Mouse (Mus musculus) kidney, adult 8-10 months (tissue): Measurements from ENCODE around the gene Ifna5.
"Not testable (repeated sequence)": the region's sequence is repeated elsewhere in the genome, so short reads cannot be mapped to it uniquely, and the experiment has no call there.

ENCODE experiments used
- DNase-seq, 2 experiments: peaks; one replicate each; pipeline ENCODE4 v3.0.0; 2022

Ifna5 gene

GRCm38 (mm10) chr4:88835225-88835624 lies at the start of gene Ifna5:
Gene Ifna5, plus strand, starts transcription at chr4:88835525.
- not testable (repeated sequence) for DNase-seq

- DNase-seq, result peak; percentile 71 to 76
Observed at GRCm38 (mm10) chr4:88788402-88788801, 46.9 kb upstream of the Ifna5 start, which contains the start of gene Gm13277. Gene Gm13277, plus strand, starts transcription at chr4:88788632.

GRCm38 (mm10) chr4:88791250-88791649 lies 44.1 kb upstream of the Ifna5 start, which contains the start of gene Gm13278:
Gene Gm13278, plus strand, starts transcription at chr4:88791550.
- DNase-seq, result not testable (repeated sequence)

GRCm38 (mm10) chr4:88793936-88794675 lies 41.2 kb upstream of the Ifna5 start, which contains the start of gene Gm13275:
Gene Gm13275, plus strand, starts transcription at chr4:88794487.
- peak; percentile 67 to 74 for DNase-seq

DNA sequence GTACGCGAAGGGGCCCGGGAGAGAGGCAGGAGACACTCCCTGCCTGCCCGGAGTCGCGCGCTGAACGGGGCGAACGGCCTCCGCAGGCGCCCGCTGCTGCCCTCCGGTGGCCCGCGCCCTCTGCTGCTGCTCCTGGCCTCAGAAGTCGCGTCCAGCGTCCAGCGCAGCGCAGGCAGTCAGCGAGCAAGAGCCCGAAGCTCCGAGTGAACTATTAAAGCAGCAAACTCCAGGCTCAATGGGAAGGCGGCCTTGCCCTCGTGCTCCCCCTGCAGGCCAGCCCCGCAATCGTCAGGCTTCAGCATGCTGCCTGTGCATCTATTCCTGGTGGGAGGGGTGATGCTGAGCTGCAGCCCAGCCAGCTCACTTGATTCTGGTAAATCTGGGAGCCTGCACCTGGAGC lies 38.2 kb upstream of the Ifna5 start, which contains the start of gene Gm13279:
Gm13279 (plus strand) TSS at position 301 of the 400 bp plus-strand sequence.
- DNase-seq, result not testable (repeated sequence)

DNA sequence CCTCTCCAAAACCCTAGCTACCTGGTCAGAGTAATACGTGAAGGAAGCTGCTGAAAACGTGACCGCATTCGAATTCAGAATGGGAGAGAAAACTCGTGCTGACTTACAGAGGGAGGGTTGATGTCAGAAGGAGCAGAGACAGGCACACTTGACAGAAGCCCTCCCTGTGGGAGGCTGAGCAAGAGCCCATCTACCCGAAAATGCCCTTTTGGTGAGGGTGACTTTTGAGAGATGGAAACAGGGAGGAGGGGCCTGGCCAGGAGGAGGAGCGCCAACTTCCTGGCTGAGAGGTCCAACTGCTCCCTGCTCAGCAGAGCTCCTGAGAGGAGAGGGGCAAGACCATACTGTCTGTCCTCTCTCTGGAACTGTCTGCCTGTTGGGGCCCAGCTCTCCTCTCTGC lies 36.0 kb upstream of the Ifna5 start, which contains the start of gene Gm13285:
Gm13285 (plus strand) TSS at position 301 of the 400 bp plus-strand sequence.
- DNase-seq, result not testable (repeated sequence)

GRCm38 (mm10) chr4:88802954-88803353 lies 32.4 kb upstream of the Ifna5 start, which contains the start of gene Gm13287:
Gene Gm13287, plus strand, starts transcription at chr4:88803254.
- not testable (repeated sequence) for DNase-seq

- not testable (repeated sequence) for DNase-seq
Observed at GRCm38 (mm10) chr4:88805231-88805630, 30.1 kb upstream of the Ifna5 start, which contains the start of gene Gm13288. Gene Gm13288, plus strand, starts transcription at chr4:88805531.

GRCm38 (mm10) chr4:88805761-88806160 lies 29.6 kb upstream of the Ifna5 start:
- peak; percentile 23 to 33 for DNase-seq

DNA sequence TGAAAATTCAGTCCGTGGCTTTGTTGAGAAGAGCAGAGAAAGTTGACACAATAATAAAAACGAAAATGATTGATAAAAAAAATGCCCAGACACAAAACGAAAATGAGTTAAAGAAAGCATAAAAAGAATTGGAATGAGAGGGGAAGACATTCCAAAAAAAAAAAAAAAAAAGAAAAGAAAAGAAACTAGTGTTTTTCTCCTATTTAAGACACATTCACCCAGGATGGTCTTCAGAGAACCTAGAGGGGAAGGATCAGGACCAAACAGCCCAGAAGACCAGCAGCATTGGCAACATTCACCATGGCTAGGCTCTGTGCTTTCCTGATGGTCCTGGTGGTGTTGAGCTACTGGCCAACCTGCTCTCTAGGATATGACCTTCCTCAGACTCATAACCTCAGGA lies 19.4 kb upstream of the Ifna5 start, which contains the start of gene Ifna7:
Ifna7 (plus strand) TSS at position 301 of the 400 bp plus-strand sequence.
- DNase-seq, result no peak

- DNase-seq, result no peak
Observed at GRCm38 (mm10) chr4:88819659-88820058, 15.7 kb upstream of the Ifna5 start, which contains the start of gene Ifna11. Gene Ifna11, plus strand, starts transcription at chr4:88819959.

- peak in 1 of 2 experiments; percentile 7 for DNase-seq
Observed at GRCm38 (mm10) chr4:88822995-88823394, 12.3 kb upstream of the Ifna5 start.

DNA sequence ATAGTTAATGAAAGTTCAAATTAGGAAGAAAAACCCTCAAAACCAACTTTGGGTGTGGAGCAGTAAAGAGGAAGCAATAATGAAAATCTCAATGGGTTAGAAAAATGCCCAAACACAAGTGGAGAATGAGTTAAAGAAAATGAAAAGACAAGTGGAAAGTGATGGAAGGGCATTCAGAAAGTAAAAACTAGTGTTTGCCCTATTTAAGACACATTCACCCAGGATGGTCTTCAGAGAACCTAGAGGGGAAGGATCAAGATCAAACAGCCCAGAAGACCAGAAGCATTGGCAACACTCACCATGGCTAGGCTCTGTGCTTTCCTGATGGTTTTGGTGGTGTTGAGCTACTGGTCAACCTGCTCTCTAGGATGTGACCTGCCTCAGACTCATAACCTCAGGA lies 8.2 kb upstream of the Ifna5 start, which contains the start of gene Ifna6:
Ifna6 (plus strand) TSS at position 301 of the 400 bp plus-strand sequence.
- not testable (repeated sequence) for DNase-seq

DNA sequence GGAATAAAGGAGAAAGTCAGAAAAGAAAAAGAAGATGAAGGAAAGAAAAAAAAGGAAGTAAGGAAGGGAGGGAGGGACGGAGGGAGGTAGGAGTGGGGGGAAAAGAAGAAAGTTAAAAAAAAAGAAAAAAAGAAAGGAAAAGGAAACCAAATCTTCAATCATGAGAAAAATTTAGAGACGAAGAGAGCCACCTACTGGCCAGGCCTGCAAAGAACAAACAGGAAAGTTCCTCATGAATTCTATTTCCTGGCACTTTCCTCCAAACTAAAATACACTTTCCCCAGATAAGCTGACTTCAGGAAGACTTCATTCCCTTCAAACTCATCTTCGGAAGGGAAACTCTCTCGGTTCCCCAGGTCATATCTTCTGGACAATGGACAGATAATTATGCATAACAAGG lies 4.8 kb upstream of the Ifna5 start:
- DNase-seq, result peak in 1 of 2 experiments; percentile 22

DNA sequence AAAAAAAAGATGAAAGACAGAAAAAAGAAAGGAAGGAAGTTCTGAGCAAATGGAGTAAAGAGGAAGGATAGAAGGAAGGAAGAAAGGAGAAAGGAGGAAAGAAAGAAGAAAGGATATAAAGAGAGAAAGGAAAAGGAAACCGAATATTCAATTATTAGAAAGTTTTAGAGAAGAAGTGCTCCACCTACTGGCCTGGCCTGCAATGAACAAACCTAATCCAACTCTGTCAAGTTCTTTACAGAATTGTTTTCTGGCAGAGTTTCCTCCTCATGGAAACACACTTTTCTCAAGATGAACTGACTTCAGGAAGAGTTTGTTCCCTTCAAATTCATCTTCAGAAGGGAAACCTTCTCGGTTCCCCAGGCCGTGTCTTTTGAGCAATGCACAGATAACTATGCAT lies 3.5 kb downstream of the Ifna5 start:
- DNase-seq, result peak in 1 of 2 experiments; percentile 14

DNA sequence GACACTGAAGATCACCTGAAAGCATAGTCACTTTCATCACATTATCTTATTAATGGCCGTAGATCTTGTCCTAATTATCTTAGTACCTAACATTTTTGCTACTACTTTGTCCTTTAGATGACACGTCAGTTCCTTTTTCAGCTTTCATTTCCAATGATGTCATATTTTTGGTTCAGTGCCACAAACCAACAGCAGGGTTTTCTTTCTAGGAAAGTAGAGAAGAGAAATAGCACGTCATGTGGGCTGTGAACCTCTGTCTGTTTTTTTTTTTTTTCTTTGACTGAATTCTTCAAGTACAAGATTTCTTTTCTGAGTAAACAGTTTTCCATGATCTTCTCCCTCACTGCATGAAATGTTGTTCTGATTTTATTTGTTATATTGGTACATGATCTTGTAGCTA lies 4.7 kb downstream of the Ifna5 start:
- no peak for DNase-seq

GRCm38 (mm10) chr4:88841438-88841911 lies 6.2 kb downstream of the Ifna5 start, which contains the start of gene Ifna4:
Gene Ifna4, plus strand, starts transcription at chr4:88841861.
- DNase-seq, result no peak

DNA sequence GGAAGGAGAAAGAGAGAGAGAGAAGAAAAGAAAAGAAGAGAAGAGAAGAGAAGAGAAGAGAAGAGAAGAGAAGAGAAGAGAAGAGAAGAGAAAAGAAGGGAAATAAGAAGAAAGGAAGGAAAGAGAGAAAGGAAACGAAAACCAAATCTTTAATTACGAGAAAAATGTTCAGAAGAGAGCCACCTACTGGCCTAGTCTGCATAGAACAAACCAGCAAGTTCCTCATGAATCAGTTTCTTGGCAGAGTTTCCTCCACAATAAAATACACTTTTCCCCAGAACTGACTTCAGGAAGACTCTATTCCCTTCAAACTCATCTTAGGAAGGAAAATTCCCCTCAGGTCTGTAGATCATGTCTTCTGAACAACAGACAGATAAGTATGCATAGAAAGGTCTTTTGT lies 10.0 kb downstream of the Ifna5 start:
- no peak for DNase-seq

- DNase-seq, result no peak
Observed at GRCm38 (mm10) chr4:88849698-88850097, 14.4 kb downstream of the Ifna5 start, which contains the start of gene Ifna1. Gene Ifna1, plus strand, starts transcription at chr4:88850087.

GRCm38 (mm10) chr4:88851026-88851763 lies 15.9 kb downstream of the Ifna5 start:
- DNase-seq, result no peak

GRCm38 (mm10) chr4:88859214-88859613 lies 23.9 kb downstream of the Ifna5 start:
- no peak for DNase-seq

- DNase-seq, result no peak
Observed at GRCm38 (mm10) chr4:88863309-88863708, 28.0 kb downstream of the Ifna5 start.

DNA sequence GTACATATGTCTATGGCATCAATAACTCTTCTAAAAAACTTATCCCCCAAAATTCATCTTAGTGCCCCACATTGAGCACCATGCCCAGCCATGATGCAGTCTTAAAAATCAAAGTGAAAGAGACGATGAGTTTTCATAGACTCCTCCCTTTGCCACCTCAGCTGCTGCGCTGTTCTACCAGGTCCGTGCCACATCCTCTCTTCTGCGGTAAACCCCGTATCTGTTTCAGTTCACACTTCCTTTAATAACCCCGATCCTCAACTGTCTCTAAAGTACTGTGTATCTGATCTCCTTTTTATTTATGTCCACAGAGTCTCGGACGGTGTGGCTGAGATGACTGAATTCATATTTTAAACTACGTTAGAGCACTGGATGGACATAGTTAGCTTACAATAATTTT lies 29.3 kb downstream of the Ifna5 start:
- no peak for DNase-seq
